Mouse (Mus musculus): ENCODE data around the gene Olfr206. TPM values are rescaled to one million over a fixed set of nuclear protein-coding genes. Genes with fewer than 3 reads are reported as not detected.
"Not testable (repeated sequence)": the region's sequence is repeated elsewhere in the genome, so short reads cannot be mapped to it uniquely, and the experiment has no call there.

Gene Olfr206
- polyA plus RNA-seq (2015; fragmentation: Nextera tagmentation; extraction: Ambion mirVana) = not detected in 2 replicates

- ATAC-seq = no peak
- no peaks in the 10 kb centered on the region for H3K4me1 ChIP-seq (ENCODE audit: control insufficient read depth, insufficient read depth, low read depth, low read length)
- WGBS = 86% methylated on average over 1 of the region's 1 CpGs
Observed at GRCm38 (mm10) chr16:59349146-59349545, at the start of gene Olfr206. TSS of gene Olfr206 (minus strand) at chr16:59349246.

GRCm38 (mm10) chr16:59393300-59393699 is 44.3 kb upstream of the Olfr206 start:
- no peaks in the 10 kb centered on the region for H3K4me1 ChIP-seq (ENCODE audit: control insufficient read depth, insufficient read depth, low read depth, low read length)
- no peaks in the 10 kb centered on the region for H3K27me3 ChIP-seq (replicated peaks; ENCODE audit: control insufficient read depth, insufficient read depth, low read length)
- no peaks in the 10 kb centered on the region; the same call in 1 of the 2 replicates for H3K9me3 ChIP-seq (ENCODE audit: control insufficient read depth, low read length)
- peak; percentile 61 for ATAC-seq
- 54% methylated on average over 3 of the region's 3 CpGs for WGBS
- H3K4me3 ChIP-seq (ENCODE audit: low read length) = no peak overlapping the region
- no peak overlapping the region for H3K27ac ChIP-seq (ENCODE audit: low read depth, low read length)
- H3K36me3 ChIP-seq (ENCODE audit: control insufficient read depth, insufficient read depth, low read length) = no peaks in the 10 kb centered on the region
- H3K9ac ChIP-seq (ENCODE audit: low read depth, low read length) = no peak overlapping the region
- H3K4me2 ChIP-seq (ENCODE audit: low read length) = no peak overlapping the region

More at GRCm38 (mm10) chr16:59349146-59349545, at the start of gene Olfr206:
- Histone ChIP-seq H3K27ac (ENCODE audit: low read depth, low read length) (no peak within 1 kb of the TSS), H3K4me3 (ENCODE audit: low read length) (no peak within 1 kb of the TSS), H3K4me2 (ENCODE audit: low read length) (no peak within 1 kb of the TSS), H3K36me3 (ENCODE audit: control insufficient read depth, insufficient read depth, low read length) (no peaks in the 10 kb centered on the region), H3K9ac (ENCODE audit: low read depth, low read length) (no peak within 1 kb of the TSS), H3K27me3 (replicated peaks; ENCODE audit: control insufficient read depth, insufficient read depth, low read length) (no peaks in the 10 kb centered on the region), H3K9me3 (ENCODE audit: control insufficient read depth, low read length) (no peaks in the 10 kb centered on the region)

GRCm38 (mm10) chr16:59363893-59364292 is 14.8 kb upstream of the Olfr206 start, which contains the start of gene Olfr209:
TSS of gene Olfr209 (minus strand) at chr16:59363993.
- no peak for ATAC-seq

GRCm38 (mm10) chr16:59331038-59331437 is 18.0 kb downstream of the Olfr206 start, which contains the start of gene Olfr205:
TSS of gene Olfr205 (minus strand) at chr16:59331138.
- Histone ChIP-seq H3K9me3 (ENCODE audit: control insufficient read depth, low read length) (no peaks in the 10 kb centered on the region; the same call in 1 of the 2 replicates), H3K4me3 (ENCODE audit: low read length) (no peak within 1 kb of the TSS), H3K4me2 (ENCODE audit: low read length) (no peak within 1 kb of the TSS), H3K36me3 (ENCODE audit: control insufficient read depth, insufficient read depth, low read length) (no peaks in the 10 kb centered on the region), H3K9ac (ENCODE audit: low read depth, low read length) (no peak within 1 kb of the TSS), H3K27ac (ENCODE audit: low read depth, low read length) (no peak within 1 kb of the TSS), H3K27me3 (replicated peaks; ENCODE audit: control insufficient read depth, insufficient read depth, low read length) (no peaks in the 10 kb centered on the region), H3K4me1 (ENCODE audit: control insufficient read depth, insufficient read depth, low read depth, low read length) (no peaks in the 10 kb centered on the region)
- ATAC-seq = no peak

More at GRCm38 (mm10) chr16:59363893-59364292, 14.8 kb upstream of the Olfr206 start, which contains the start of gene Olfr209:
- no peaks in the 10 kb centered on the region for H3K9me3 ChIP-seq (ENCODE audit: control insufficient read depth, low read length)
- no peaks in the 10 kb centered on the region for H3K36me3 ChIP-seq (ENCODE audit: control insufficient read depth, insufficient read depth, low read length)
- H3K4me2 ChIP-seq (ENCODE audit: low read length) = no peak within 1 kb of the TSS
- no peak within 1 kb of the TSS for H3K9ac ChIP-seq (ENCODE audit: low read depth, low read length)
- no peak within 1 kb of the TSS for H3K4me3 ChIP-seq (ENCODE audit: low read length)
- H3K27me3 ChIP-seq (replicated peaks; ENCODE audit: control insufficient read depth, insufficient read depth, low read length) = no peaks in the 10 kb centered on the region
- H3K4me1 ChIP-seq (ENCODE audit: control insufficient read depth, insufficient read depth, low read depth, low read length) = no peaks in the 10 kb centered on the region
- H3K27ac ChIP-seq (ENCODE audit: low read depth, low read length) = no peak within 1 kb of the TSS
- 81% methylated on average over 2 of the region's 2 CpGs for WGBS

- H3K9ac ChIP-seq (ENCODE audit: low read depth, low read length); H3K36me3 ChIP-seq (ENCODE audit: control insufficient read depth, insufficient read depth, low read length); H3K27ac ChIP-seq (ENCODE audit: low read depth, low read length); ATAC-seq; H3K4me2 ChIP-seq (ENCODE audit: low read length); H3K9me3 ChIP-seq (ENCODE audit: control insufficient read depth, low read length); H3K27me3 ChIP-seq (replicated peaks; ENCODE audit: control insufficient read depth, insufficient read depth, low read length); H3K4me3 ChIP-seq (ENCODE audit: low read length); H3K4me1 ChIP-seq (ENCODE audit: control insufficient read depth, insufficient read depth, low read depth, low read length): not testable (repeated sequence)
- 56% methylated on average over 1 of the region's 1 CpGs for WGBS
Observed at GRCm38 (mm10) chr16:59323262-59323661, 25.8 kb downstream of the Olfr206 start.

GRCm38 (mm10) chr16:59318148-59318547 is 30.9 kb downstream of the Olfr206 start, which contains the start of gene Olfr204:
TSS of gene Olfr204 (minus strand) at chr16:59318248.
- Histone ChIP-seq H3K4me3 (ENCODE audit: low read length) (no peak within 1 kb of the TSS), H3K27me3 (replicated peaks; ENCODE audit: control insufficient read depth, insufficient read depth, low read length) (no peaks in the 10 kb centered on the region), H3K4me2 (ENCODE audit: low read length) (no peak within 1 kb of the TSS), H3K9ac (ENCODE audit: low read depth, low read length) (no peak within 1 kb of the TSS), H3K36me3 (ENCODE audit: control insufficient read depth, insufficient read depth, low read length) (no peaks in the 10 kb centered on the region), H3K4me1 (ENCODE audit: control insufficient read depth, insufficient read depth, low read depth, low read length) (no peaks in the 10 kb centered on the region), H3K27ac (ENCODE audit: low read depth, low read length) (no peak within 1 kb of the TSS), H3K9me3 (ENCODE audit: control insufficient read depth, low read length) (no peaks in the 10 kb centered on the region)
- ATAC-seq = no peak

GRCm38 (mm10) chr16:59298581-59298980 is 50.5 kb downstream of the Olfr206 start, which contains the start of gene Olfr203:
TSS of gene Olfr203 (plus strand) at chr16:59298881.
- Histone ChIP-seq H3K9ac (ENCODE audit: low read depth, low read length) (no peak within 1 kb of the TSS), H3K9me3 (ENCODE audit: control insufficient read depth, low read length) (no peaks in the 10 kb centered on the region), H3K27ac (ENCODE audit: low read depth, low read length) (no peak within 1 kb of the TSS), H3K4me1 (ENCODE audit: control insufficient read depth, insufficient read depth, low read depth, low read length) (no peaks in the 10 kb centered on the region), H3K4me2 (ENCODE audit: low read length) (no peak within 1 kb of the TSS), H3K36me3 (ENCODE audit: control insufficient read depth, insufficient read depth, low read length) (no peaks in the 10 kb centered on the region), H3K27me3 (replicated peaks; ENCODE audit: control insufficient read depth, insufficient read depth, low read length) (no peaks in the 10 kb centered on the region), H3K4me3 (ENCODE audit: low read length) (no peak within 1 kb of the TSS)
- no peak for ATAC-seq
- WGBS = 85% methylated on average over 2 of the region's 2 CpGs

Other genes with a start within 250 kb of the Olfr206 start
- not detected in 2 replicates for gene Olfr193, start 237.4 kb downstream of the Olfr206 start, polyA plus RNA-seq (2015; fragmentation: Nextera tagmentation; extraction: Ambion mirVana)
- gene Olfr194, start 228.2 kb downstream of the Olfr206 start, polyA plus RNA-seq (2015; fragmentation: Nextera tagmentation; extraction: Ambion mirVana) = not detected in 2 replicates
- not detected in 2 replicates for gene Olfr195, start 202.2 kb downstream of the Olfr206 start, polyA plus RNA-seq (2015; fragmentation: Nextera tagmentation; extraction: Ambion mirVana)
- gene Olfr196, start 178.8 kb downstream of the Olfr206 start, polyA plus RNA-seq (2015; fragmentation: Nextera tagmentation; extraction: Ambion mirVana) = not detected in 2 replicates
- gene Olfr198, start 145.7 kb downstream of the Olfr206 start, polyA plus RNA-seq (2015; fragmentation: Nextera tagmentation; extraction: Ambion mirVana) = not detected in 2 replicates
- not detected in 2 replicates for gene Olfr199, start 129.5 kb downstream of the Olfr206 start, polyA plus RNA-seq (2015; fragmentation: Nextera tagmentation; extraction: Ambion mirVana)
- not detected in 2 replicates for gene Olfr201, start 76.6 kb downstream of the Olfr206 start, polyA plus RNA-seq (2015; fragmentation: Nextera tagmentation; extraction: Ambion mirVana)
- gene Olfr202, start 62.5 kb downstream of the Olfr206 start, polyA plus RNA-seq (2015; fragmentation: Nextera tagmentation; extraction: Ambion mirVana) = not detected in 2 replicates
- not detected in 2 replicates for gene Olfr203, start 50.4 kb downstream of the Olfr206 start, polyA plus RNA-seq (2015; fragmentation: Nextera tagmentation; extraction: Ambion mirVana)
- not detected in 2 replicates for gene Olfr204, start 31.0 kb downstream of the Olfr206 start, polyA plus RNA-seq (2015; fragmentation: Nextera tagmentation; extraction: Ambion mirVana)
- gene Olfr205, start 18.1 kb downstream of the Olfr206 start, polyA plus RNA-seq (2015; fragmentation: Nextera tagmentation; extraction: Ambion mirVana) = not detected in 2 replicates
- gene Olfr209, start 14.7 kb upstream of the Olfr206 start, polyA plus RNA-seq (2015; fragmentation: Nextera tagmentation; extraction: Ambion mirVana) = not detected in 2 replicates
- not detected in 2 replicates for gene Gabrr3, start 58.1 kb upstream of the Olfr206 start, polyA plus RNA-seq (2015; fragmentation: Nextera tagmentation; extraction: Ambion mirVana)
- 16.8 and 19.0 TPM in 2 replicates for gene Riox2, start 122.5 kb upstream of the Olfr206 start, polyA plus RNA-seq (2015; fragmentation: Nextera tagmentation; extraction: Ambion mirVana)